Mouse (Mus musculus): ENCODE data around the gene Lmod3. TPM values are rescaled to one million over a fixed set of nuclear protein-coding genes. Genes with fewer than 3 reads are reported as not detected.

The Lmod3 gene
- total and polyA plus RNA-seq, 2 experiments: 0.07 to 0.28 TPM

DNA sequence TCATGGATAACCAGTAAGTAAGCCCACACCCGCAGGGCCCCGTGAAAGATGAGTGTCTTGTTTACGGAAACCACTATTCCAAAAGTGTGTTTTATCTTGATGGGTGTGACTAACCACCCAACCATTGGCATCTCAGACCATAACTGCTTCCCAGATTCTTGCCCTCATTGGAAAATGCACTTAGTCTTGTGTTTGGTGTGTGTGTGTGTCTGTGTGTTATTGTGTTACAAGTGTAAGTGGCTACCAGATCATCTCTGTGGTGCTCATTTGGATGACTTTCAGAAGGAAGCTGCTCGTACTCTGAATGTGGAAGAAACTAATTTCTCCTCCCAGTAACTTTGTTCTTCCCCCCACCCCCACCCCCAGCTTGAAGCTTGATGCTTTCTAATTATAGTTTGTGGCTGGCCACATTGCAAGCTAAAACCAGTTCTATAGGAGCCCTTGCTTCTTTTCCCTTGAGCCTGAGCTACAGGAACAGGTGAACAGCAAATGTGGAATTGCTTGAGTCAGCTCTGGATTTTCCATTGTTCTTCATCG lies 29.6 kb downstream of the Lmod3 start:
- H3K27ac ChIP-seq (replicated peaks; ENCODE audit: insufficient read depth, low read depth, low read length): no peak overlapping the region
- no peak overlapping the region for H3K4me3 ChIP-seq (ENCODE audit: insufficient read depth, low read depth, low read length)
- 75% methylated on average over 5 of the region's 5 CpGs for WGBS
- H3K4me1 ChIP-seq (ENCODE audit: control insufficient read depth, insufficient read depth, low read length): no peaks in the 10 kb centered on the region
- no peak for TF ChIP-seq POLR2A (IDR thresholded peaks at IDR 0.05; ENCODE audit: extremely low read depth, insufficient read depth, low read length)
- no peak for TF ChIP-seq CTCF (IDR thresholded peaks at IDR 0.05; ENCODE audit: low read depth, low read length)
- H3K79me2 ChIP-seq (ENCODE audit: control insufficient read depth, insufficient read depth, low read length): peaks cover 2% of the 10 kb centered on the region; the same call in 1 of the 2 replicates
- H3K27me3 ChIP-seq (ENCODE audit: control insufficient read depth, insufficient read depth, low read length): no peaks in the 10 kb centered on the region
- no peaks in the 10 kb centered on the region; the same call in 1 of the 2 replicates for H3K36me3 ChIP-seq (ENCODE audit: control insufficient read depth, insufficient read depth, low read length)
- DNase-seq (ENCODE audit: extremely low read depth, low read depth, low spot score): no peak
- no peak overlapping the region for H3K9ac ChIP-seq (ENCODE audit: low read depth, low read length)

DNA sequence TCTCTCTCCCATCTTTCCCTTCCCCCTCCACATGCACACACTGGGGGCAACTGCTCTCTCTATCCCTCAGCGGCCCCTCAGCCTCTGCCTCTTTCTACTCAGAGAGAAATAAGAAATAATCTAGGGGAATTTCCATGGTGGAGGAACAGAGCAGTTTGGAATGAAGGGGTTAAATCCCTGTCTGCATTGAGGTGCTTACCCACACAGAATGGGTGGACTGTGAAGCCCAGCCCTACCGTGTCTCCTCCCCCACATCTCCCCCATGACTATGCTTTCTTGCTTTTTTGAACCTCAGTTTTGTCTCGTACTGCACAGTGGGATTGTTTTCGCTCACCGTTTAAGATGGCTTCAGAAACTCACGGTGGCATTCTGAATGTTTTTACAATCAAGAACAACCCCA lies 30.2 kb downstream of the Lmod3 start:
- WGBS: 83% methylated on average over 6 of the region's 6 CpGs
- no peaks in the 10 kb centered on the region for H3K4me1 ChIP-seq (ENCODE audit: control insufficient read depth, insufficient read depth, low read length)
- no peak overlapping the region for H3K4me3 ChIP-seq (ENCODE audit: insufficient read depth, low read depth, low read length)
- no peak overlapping the region for H3K27ac ChIP-seq (replicated peaks; ENCODE audit: insufficient read depth, low read depth, low read length)
- DNase-seq (ENCODE audit: extremely low read depth, low read depth, low spot score): no peak
- TF ChIP-seq POLR2A (IDR thresholded peaks at IDR 0.05; ENCODE audit: extremely low read depth, insufficient read depth, low read length): no peak
- no peak for TF ChIP-seq CTCF (IDR thresholded peaks at IDR 0.05; ENCODE audit: low read depth, low read length)
- no peaks in the 10 kb centered on the region; the same call in 1 of the 2 replicates for H3K36me3 ChIP-seq (ENCODE audit: control insufficient read depth, insufficient read depth, low read length)
- no peak overlapping the region for H3K9ac ChIP-seq (ENCODE audit: low read depth, low read length)
- peaks cover 3% of the 10 kb centered on the region; the same call in 1 of the 2 replicates for H3K79me2 ChIP-seq (ENCODE audit: control insufficient read depth, insufficient read depth, low read length)
- no peaks in the 10 kb centered on the region for H3K27me3 ChIP-seq (ENCODE audit: control insufficient read depth, insufficient read depth, low read length)

DNA sequence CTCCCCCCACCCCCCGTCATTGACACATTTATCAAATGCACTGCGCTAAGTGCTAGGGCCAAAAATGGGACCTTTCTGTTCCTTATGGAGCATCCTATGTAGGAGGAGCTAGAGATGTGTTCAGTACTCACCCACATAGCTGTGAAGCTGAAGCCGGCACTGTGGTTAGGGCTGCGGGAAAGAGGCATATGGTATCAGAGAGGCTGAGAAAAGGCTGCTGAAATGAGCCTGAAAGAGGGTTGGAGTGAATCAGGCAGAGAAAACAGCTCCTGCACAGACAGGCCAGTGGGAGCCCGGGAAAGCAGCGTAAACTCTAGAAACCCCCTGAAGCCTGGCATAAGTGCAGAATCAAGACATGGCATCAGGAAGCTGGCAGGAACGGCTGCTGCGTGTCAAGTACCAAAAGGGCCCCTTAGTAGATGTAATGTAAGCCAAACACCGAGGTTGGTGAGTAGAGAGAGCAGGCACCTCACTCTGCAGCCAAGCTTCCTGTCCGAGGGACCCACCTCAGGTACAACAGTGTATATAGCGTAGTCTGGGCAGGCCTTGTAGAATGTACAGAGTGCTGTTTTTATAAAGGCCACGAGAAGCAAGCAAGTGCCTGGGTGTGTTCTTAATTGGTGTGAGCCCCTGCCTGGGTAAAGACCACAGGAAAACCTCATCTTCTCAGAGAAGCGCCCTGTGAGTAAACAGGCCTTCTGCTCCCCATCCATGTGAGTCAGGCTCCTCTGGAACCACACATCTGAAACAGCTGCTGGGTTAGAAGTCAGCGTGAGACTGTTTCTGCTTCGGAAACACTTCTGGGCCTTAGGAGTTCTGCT lies 31.1 kb downstream of the Lmod3 start:
- H3K4me3 ChIP-seq (ENCODE audit: insufficient read depth, low read depth, low read length): no peak overlapping the region
- no peak for TF ChIP-seq CTCF (IDR thresholded peaks at IDR 0.05; ENCODE audit: low read depth, low read length)
- TF ChIP-seq POLR2A (IDR thresholded peaks at IDR 0.05; ENCODE audit: extremely low read depth, insufficient read depth, low read length): no peak
- H3K36me3 ChIP-seq (ENCODE audit: control insufficient read depth, insufficient read depth, low read length): no peaks in the 10 kb centered on the region; the same call in 1 of the 2 replicates
- H3K79me2 ChIP-seq (ENCODE audit: control insufficient read depth, insufficient read depth, low read length): peaks cover 10% of the 10 kb centered on the region; the same call in 1 of the 2 replicates
- H3K9ac ChIP-seq (ENCODE audit: low read depth, low read length): no peak overlapping the region
- 87% methylated on average over 15 of the region's 15 CpGs for WGBS
- H3K27me3 ChIP-seq (ENCODE audit: control insufficient read depth, insufficient read depth, low read length): no peaks in the 10 kb centered on the region
- no peak for DNase-seq (ENCODE audit: extremely low read depth, low read depth, low spot score)
- H3K4me1 ChIP-seq (ENCODE audit: control insufficient read depth, insufficient read depth, low read length): no peaks in the 10 kb centered on the region
- no peak overlapping the region for H3K27ac ChIP-seq (replicated peaks; ENCODE audit: insufficient read depth, low read depth, low read length)

DNA sequence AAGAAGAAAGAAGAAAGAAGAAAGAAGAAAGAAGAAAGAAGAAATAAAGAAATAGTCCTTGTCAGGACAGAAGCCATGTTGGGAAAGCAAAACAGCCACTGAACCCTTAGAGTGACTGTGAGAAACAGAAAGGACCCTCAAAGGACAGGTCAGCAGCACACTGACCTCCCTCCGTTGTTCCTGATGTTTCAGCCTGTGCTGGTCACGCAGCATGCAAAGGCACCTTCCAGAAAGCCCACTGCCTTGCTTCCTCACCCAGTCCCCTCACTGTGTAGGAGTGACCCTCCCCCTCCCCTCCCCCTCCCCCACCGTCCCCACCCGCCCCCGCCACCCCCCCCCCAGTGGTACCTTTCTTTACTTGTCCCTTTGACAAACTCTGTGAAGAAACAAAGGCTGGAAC lies 31.9 kb downstream of the Lmod3 start:
- Histone ChIP-seq H3K27me3 (ENCODE audit: control insufficient read depth, insufficient read depth, low read length) (no peaks in the 10 kb centered on the region), H3K36me3 (ENCODE audit: control insufficient read depth, insufficient read depth, low read length) (peaks cover 2% of the 10 kb centered on the region; the same call in 1 of the 2 replicates), H3K9ac (ENCODE audit: low read depth, low read length) (no peak overlapping the region), H3K4me1 (ENCODE audit: control insufficient read depth, insufficient read depth, low read length) (no peaks in the 10 kb centered on the region), H3K4me3 (ENCODE audit: insufficient read depth, low read depth, low read length) (no peak overlapping the region), H3K79me2 (ENCODE audit: control insufficient read depth, insufficient read depth, low read length) (peaks cover 10% of the 10 kb centered on the region; the same call in 1 of the 2 replicates), H3K27ac (replicated peaks; ENCODE audit: insufficient read depth, low read depth, low read length) (no peak overlapping the region)
- no peak for DNase-seq (ENCODE audit: extremely low read depth, low read depth, low spot score)
- no peak for TF ChIP-seq POLR2A (IDR thresholded peaks at IDR 0.05; ENCODE audit: extremely low read depth, insufficient read depth, low read length)
- no peak for TF ChIP-seq CTCF (IDR thresholded peaks at IDR 0.05; ENCODE audit: low read depth, low read length)
- WGBS: 53% methylated on average over 5 of the region's 5 CpGs

DNA sequence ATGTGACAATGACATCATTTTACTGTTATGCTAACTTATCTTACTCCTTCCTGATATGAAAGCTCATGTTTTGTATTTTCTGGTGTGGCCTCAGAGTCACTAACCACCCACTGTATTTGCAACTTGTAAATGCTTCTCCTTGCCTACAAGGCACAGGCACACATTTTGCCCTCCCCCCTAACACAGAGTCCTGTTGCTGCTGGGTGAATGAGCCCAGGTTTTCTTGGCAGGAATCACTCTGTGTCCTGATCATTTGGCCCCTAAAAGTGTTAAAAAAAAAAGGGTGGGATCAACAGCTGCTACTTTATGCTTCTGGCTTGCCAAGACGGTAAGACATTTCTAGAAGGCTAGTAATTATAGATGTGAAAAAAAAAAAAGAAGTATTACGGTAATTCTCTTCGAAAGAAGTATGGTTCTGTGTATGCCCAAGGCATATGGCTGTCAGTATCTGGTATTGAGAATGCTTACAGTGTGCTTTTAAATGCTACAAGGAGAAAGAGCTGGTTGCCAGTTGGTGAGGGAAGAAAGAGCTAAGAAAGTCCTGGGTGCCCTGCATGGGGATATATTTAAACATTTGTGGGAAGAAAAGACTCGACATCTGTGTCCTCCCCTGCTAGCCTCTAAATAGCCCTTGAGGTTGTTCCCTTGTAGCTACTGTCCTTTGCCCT lies 36.3 kb downstream of the Lmod3 start:
- Histone ChIP-seq H3K79me2 (ENCODE audit: control insufficient read depth, insufficient read depth, low read length) (peaks cover 14% of the 10 kb centered on the region; the same call in 1 of the 2 replicates), H3K27me3 (ENCODE audit: control insufficient read depth, insufficient read depth, low read length) (no peaks in the 10 kb centered on the region), H3K36me3 (ENCODE audit: control insufficient read depth, insufficient read depth, low read length) (peaks cover 3% of the 10 kb centered on the region), H3K27ac (replicated peaks; ENCODE audit: insufficient read depth, low read depth, low read length) (no peak overlapping the region), H3K9ac (ENCODE audit: low read depth, low read length) (no peak overlapping the region), H3K4me3 (ENCODE audit: insufficient read depth, low read depth, low read length) (no peak overlapping the region), H3K4me1 (ENCODE audit: control insufficient read depth, insufficient read depth, low read length) (peaks cover 4% of the 10 kb centered on the region)
- TF ChIP-seq CTCF (IDR thresholded peaks at IDR 0.05; ENCODE audit: low read depth, low read length) (no peak), POLR2A (IDR thresholded peaks at IDR 0.05; ENCODE audit: extremely low read depth, insufficient read depth, low read length) (no peak)
- peak; percentile 7 for DNase-seq (ENCODE audit: extremely low read depth, low read depth, low spot score)
- 88% methylated on average over 4 of the region's 4 CpGs for WGBS

Measured in liver, adult 2 months (tissue).